Mouse (Mus musculus): Measurements from ENCODE around the gene Chrna4. TPM values are rescaled to one million over a fixed set of nuclear protein-coding genes. Genes with fewer than 3 reads are reported as not detected.

Chrna4 gene
- total RNA-seq, 2 experiments from 2014 or later: 34.8 to 36.0 TPM

GRCm38 (mm10) chr2:181065827-181066226 is 22.5 kb upstream of the Chrna4 start:
- peak overlapping the region; percentile 34 for H3K27ac ChIP-seq
- H3K4me3 ChIP-seq: no peak overlapping the region
- intact Hi-C loops (cut with DNase I): loop anchor here (10.0 kb wide), 1 partner anchor 241 kb away; no protein-coding TSS in a partner anchor
- no peak for TF ChIP-seq CTCF (IDR thresholded peaks at IDR 0.05)
- DNase-seq (ENCODE audit: extremely low spot score in 1 of 2, low spot score in 2 of 2): no peak

GRCm38 (mm10) chr2:181060127-181060526 is 16.8 kb upstream of the Chrna4 start:
- intact Hi-C loops (cut with DNase I): loop anchor here (1.0 to 10.0 kb wide), 4 partner anchors 28 to 235 kb away; no protein-coding TSS in a partner anchor
- peak; percentile 85 for TF ChIP-seq CTCF (IDR thresholded peaks at IDR 0.05)
- H3K4me3 ChIP-seq: no peak overlapping the region
- H3K27ac ChIP-seq: no peak overlapping the region
- DNase-seq (ENCODE audit: extremely low spot score in 1 of 2, low spot score in 2 of 2): peak; percentile 77 to 84

GRCm38 (mm10) chr2:181058193-181058592 is 14.8 kb upstream of the Chrna4 start:
- TF ChIP-seq CTCF (IDR thresholded peaks at IDR 0.05): no peak
- no peak for DNase-seq (ENCODE audit: extremely low spot score in 1 of 2, low spot score in 2 of 2)
- intact Hi-C loops (cut with DNase I): no loop called here
- no peak overlapping the region for H3K4me3 ChIP-seq
- no peak overlapping the region for H3K27ac ChIP-seq

GRCm38 (mm10) chr2:181057341-181057740 is 14.0 kb upstream of the Chrna4 start:
- Histone ChIP-seq H3K4me3 (no peak overlapping the region), H3K27ac (no peak overlapping the region)
- TF ChIP-seq CTCF (IDR thresholded peaks at IDR 0.05): no peak
- no peak for DNase-seq (ENCODE audit: extremely low spot score in 1 of 2, low spot score in 2 of 2)
- intact Hi-C loops (cut with DNase I): no loop called here

GRCm38 (mm10) chr2:181052171-181052570 is 8.8 kb upstream of the Chrna4 start:
- intact Hi-C loops (cut with DNase I): no loop called here
- no peak overlapping the region for H3K4me3 ChIP-seq
- no peak overlapping the region for H3K27ac ChIP-seq
- TF ChIP-seq CTCF (IDR thresholded peaks at IDR 0.05): no peak
- DNase-seq (ENCODE audit: extremely low spot score in 1 of 2, low spot score in 2 of 2): no peak

- no peak overlapping the region for H3K27ac ChIP-seq
- H3K4me3 ChIP-seq: no peak overlapping the region
- no peak for DNase-seq (ENCODE audit: extremely low spot score in 1 of 2, low spot score in 2 of 2)
- no peak for TF ChIP-seq CTCF (IDR thresholded peaks at IDR 0.05)
- intact Hi-C loops (cut with DNase I): no loop called here
These were observed 5.6 kb upstream of the Chrna4 start for GRCm38 (mm10) chr2:181048986-181049385.

GRCm38 (mm10) chr2:181048252-181048945 is 5.1 kb upstream of the Chrna4 start:
- DNase-seq (ENCODE audit: extremely low spot score in 1 of 2, low spot score in 2 of 2): no peak
- TF ChIP-seq CTCF (IDR thresholded peaks at IDR 0.05): no peak
- Histone ChIP-seq H3K27ac (no peak overlapping the region), H3K4me3 (no peak overlapping the region)
- intact Hi-C loops (cut with DNase I): no loop called here

- DNase-seq (ENCODE audit: extremely low spot score in 1 of 2, low spot score in 2 of 2): no peak
- intact Hi-C loops (cut with DNase I): no loop called here
- Histone ChIP-seq H3K4me3 (no peak overlapping the region), H3K27ac (no peak overlapping the region)
- no peak for TF ChIP-seq CTCF (IDR thresholded peaks at IDR 0.05)
These were observed 655 bp upstream of the Chrna4 start for GRCm38 (mm10) chr2:181044001-181044400.

GRCm38 (mm10) chr2:181042376-181042775 is 970 bp downstream of the Chrna4 start:
- no peak for TF ChIP-seq CTCF (IDR thresholded peaks at IDR 0.05)
- no peak overlapping the region for H3K27ac ChIP-seq

GRCm38 (mm10) chr2:181041941-181042340 is 1.4 kb downstream of the Chrna4 start:
- Histone ChIP-seq H3K4me3 (no peak overlapping the region), H3K27ac (no peak overlapping the region)
- intact Hi-C loops (cut with DNase I): no loop called here
- TF ChIP-seq CTCF (IDR thresholded peaks at IDR 0.05): no peak
- no peak for DNase-seq (ENCODE audit: extremely low spot score in 1 of 2, low spot score in 2 of 2)

More at GRCm38 (mm10) chr2:181042376-181042775, 970 bp downstream of the Chrna4 start:
- no peak for DNase-seq (ENCODE audit: extremely low spot score in 1 of 2, low spot score in 2 of 2)
- intact Hi-C loops (cut with DNase I): no loop called here
- H3K4me3 ChIP-seq: no peak overlapping the region

GRCm38 (mm10) chr2:181039356-181039680 is 4.0 kb downstream of the Chrna4 start:
- H3K4me3 ChIP-seq: peak overlapping the region; percentile 67
- peak overlapping the region; percentile 86 for H3K27ac ChIP-seq
- TF ChIP-seq CTCF (IDR thresholded peaks at IDR 0.05): no peak; the same call in none of the 2 replicates
- DNase-seq (ENCODE audit: extremely low spot score in 1 of 2, low spot score in 2 of 2): no peak
- intact Hi-C loops (cut with DNase I): no loop called here

GRCm38 (mm10) chr2:181038644-181039355 is 4.5 kb downstream of the Chrna4 start:
- TF ChIP-seq CTCF (IDR thresholded peaks at IDR 0.05): no peak
- intact Hi-C loops (cut with DNase I): no loop called here
- DNase-seq (ENCODE audit: extremely low spot score in 1 of 2, low spot score in 2 of 2): peak; percentile 27 to 32
- H3K27ac ChIP-seq: peak overlapping the region; percentile 86
- peak overlapping the region; percentile 67 for H3K4me3 ChIP-seq

All from left cerebral cortex, adult 2 months (tissue).